Mouse (Mus musculus): ENCODE results near the gene Mybbp1a.

DNA sequence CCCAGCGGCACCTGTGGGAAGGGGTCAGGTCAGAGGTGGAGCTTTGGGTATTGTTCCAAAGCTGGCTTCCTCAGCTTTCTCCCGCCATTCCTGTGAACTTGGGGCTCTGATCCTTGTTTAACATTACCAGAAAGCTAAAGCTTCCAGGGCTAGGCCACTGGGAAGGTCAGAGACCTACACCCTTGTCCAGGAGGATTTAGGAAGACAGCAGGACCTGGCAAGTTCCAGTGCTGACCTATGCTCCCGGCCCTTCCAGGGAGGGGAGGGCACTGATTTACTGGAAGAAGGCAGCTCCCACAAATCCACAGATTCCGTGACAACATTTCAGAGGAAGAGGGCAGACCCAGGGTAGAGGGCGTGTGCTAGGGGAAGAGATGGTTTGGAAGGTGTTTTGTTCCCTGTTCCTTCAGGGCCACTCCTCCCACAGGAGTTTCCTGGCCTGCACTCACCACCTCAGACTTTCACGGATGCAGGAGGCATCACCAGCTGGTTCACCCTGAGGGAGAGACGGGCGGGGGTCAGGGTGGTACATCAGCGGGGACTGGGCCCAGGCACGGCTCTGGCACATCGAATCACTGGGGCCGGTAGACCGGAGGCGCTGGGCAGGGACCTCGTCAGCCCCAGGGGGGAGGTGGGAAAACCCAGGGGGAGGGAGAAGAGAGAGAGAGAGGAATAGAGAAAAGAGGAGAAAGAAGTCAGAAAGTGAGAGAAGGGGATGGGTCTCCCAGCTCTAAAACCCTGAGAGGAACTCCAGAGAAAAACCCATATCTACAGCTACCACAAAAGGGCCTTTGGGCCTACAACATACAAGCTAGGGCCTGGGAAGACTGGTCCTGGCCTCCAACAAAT lies 12.2 kb downstream of the Mybbp1a start:
- TF ChIP-seq E2F4 (IDR thresholded peaks at IDR 0.05; ENCODE audit: insufficient replicate concordance, low read depth, low read length), result no peak
- TF ChIP-seq ZNF384 (IDR thresholded peaks at IDR 0.05; ENCODE audit: low read depth, low read length), result no peak
- TF ChIP-seq POLR2A (IDR thresholded peaks at IDR 0.05; ENCODE audit: low read depth, low read length), result no peak

Measured in CH12.LX (cell line).